Mouse (Mus musculus): ENCODE data around the gene Gprc5c.

Gene Gprc5c

DNA sequence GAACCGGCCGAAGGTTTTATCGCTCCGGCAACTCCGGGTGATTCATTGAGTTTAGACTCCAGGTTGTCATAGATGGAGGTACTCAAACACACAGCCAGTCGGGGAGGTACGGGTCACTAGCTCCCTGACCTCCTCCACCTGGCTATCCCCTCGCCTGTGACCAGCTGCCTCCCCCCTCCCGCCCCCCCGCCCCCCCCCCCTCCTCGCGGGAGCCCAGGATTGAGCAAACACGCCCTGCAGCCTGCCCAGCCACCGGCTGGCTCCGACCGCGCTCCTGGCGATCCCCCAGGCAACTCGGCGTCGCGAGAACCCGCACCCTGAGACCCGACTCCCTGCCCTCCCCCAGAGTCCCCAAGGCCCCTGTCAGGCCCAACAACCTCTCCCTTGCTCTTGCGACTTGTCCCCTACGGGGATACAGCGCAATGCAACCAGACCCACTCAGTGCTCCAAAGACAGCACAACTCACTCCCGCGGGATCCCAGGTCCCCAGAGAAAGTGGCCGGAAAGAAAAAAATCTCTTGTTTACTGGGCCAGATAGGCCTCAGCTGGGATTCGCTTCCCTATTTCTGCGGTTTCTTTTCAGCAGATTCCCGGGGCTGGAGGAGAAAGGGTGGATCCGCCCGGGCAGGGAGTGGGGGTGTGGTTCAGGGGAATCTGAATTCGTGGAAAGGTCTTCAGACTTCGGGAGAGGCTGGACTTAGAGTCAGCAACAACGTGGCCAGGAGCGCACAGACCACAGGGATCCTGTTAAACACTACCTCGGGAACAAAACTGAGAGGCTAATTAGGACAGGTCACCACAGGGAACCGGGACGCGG, at the start of gene Gprc5c:
Gene Gprc5c (plus strand): TSS at position 701 of the 817 bp plus-strand sequence.
- DNase-seq (ENCODE audit: low spot score) = peak; percentile 62

- no peak for DNase-seq (ENCODE audit: low spot score)
These were observed 49.0 kb upstream of the Gprc5c start for GRCm38 (mm10) chr11:114801906-114802305.

DNA sequence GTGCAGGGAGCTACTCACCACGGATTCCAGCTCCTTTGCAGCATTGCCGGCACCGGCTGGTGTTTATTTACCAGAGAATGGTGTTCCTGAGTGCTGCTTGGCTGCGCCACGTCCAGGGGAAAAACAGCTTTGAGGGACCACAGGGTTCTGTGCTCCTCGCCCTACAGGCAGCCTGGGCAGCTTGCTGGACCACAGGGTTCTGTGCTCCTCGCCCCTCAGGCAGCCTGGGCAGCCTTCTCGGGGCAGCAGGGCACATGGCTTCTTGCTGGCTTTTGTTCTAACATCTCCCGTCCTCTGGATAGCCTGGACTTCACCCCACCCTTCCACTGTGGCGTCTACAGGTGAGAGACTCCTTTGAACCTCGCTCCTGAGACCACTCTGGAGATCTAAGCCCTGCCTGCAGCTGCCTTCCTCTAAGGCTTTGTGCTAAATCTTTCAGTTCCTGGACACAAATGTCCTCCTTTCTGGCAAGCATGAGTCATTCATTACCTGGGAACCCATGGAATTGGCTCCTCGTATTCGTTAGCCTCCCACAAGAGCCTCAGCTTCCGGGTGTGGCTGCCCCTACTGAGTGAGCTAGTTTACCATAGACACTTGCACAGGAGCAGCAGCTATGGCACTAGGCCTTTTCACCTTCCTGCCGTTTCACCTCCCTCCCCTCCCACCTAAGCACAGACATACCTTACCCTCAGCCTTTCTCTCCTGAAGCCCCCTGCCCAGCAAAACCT, 48.2 kb upstream of the Gprc5c start:
- DNase-seq (ENCODE audit: low spot score) = no peak

- no peak for DNase-seq (ENCODE audit: low spot score)
These were observed 47.0 kb upstream of the Gprc5c start for GRCm38 (mm10) chr11:114803990-114804389.

GRCm38 (mm10) chr11:114807025-114807424, 43.9 kb upstream of the Gprc5c start:
- DNase-seq (ENCODE audit: low spot score) = no peak

DNA sequence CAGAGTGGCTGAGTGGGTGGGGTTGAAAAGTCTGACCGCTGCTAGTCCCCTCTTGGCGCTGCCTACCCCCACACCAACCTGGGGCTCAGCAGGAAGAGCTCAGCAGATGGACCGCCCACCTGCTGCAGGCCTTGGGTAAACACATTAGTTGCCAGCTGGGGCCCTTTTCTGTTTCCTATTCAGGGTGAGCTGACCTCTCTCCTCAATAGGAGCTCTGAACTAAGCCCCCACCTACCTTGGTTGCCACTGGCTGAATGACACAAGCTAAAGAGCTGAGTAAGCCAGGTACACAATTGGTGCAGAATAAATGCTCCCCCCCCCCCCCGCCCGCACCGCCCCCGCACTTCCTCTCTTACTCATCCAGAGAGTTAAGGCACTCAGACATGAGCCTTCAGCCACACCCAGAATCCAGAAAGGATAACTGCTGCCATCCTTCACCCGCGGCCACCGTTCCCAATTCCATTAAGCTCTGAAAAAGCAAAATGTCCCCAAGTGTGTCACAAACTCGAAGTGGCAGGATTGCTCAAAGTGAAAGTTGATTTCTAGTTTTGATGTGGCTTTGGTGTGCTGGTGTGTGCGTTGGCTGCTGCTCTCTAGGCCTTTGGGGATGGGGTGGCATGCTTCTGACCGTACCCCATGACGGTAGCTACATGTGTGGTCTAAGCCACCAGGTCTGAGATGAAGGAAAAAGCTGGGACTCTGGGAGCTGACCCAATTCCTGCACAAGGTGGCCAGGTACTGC, 43.1 kb upstream of the Gprc5c start:
- DNase-seq (ENCODE audit: low spot score) = no peak

- no peak for DNase-seq (ENCODE audit: low spot score)
These were observed 41.6 kb upstream of the Gprc5c start for GRCm38 (mm10) chr11:114809371-114809770.

- no peak for DNase-seq (ENCODE audit: low spot score)
These were observed 40.6 kb upstream of the Gprc5c start for GRCm38 (mm10) chr11:114810344-114810743.

GRCm38 (mm10) chr11:114812731-114813240, 38.2 kb upstream of the Gprc5c start:
- DNase-seq (ENCODE audit: low spot score) = peak; percentile 98

DNA sequence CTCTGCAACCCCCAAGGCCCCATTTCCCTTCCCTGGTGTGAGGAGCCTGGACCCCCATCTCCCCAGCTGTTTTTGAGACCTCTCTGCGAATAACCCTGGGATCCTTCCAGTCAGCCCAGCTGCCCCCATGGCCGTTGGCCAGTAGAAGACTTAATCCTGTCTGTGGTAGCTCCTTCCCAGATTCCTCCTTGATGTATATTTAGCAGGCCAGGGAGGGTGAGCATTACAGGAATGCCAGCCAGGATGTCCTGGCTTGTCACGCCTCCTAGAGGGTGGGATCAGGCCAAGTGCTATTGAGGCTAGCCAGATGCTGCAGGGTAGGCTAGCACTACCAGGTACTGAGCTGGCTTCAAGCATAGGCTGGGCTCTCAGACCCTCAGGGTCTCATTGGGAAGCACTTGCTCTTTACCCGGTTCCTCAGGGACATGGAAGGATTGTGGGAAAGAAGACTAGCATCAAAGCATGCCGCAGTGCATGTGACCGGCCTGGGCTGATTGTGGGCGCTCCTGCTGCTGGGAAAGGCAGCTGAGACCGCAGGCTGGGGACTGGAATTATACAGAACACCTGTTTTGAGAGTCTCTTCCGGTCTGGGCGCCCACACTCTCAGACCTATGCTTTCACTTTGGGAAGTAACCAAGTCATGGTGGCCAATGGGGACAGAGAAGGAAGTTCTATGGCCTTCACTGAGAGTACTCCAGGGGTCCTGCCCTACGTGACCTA, 35.9 kb upstream of the Gprc5c start:
- no peak for DNase-seq (ENCODE audit: low spot score)

- no peak for DNase-seq (ENCODE audit: low spot score)
These were observed 34.0 kb upstream of the Gprc5c start for GRCm38 (mm10) chr11:114816934-114817333.

- DNase-seq (ENCODE audit: low spot score) = no peak
These were observed 32.8 kb upstream of the Gprc5c start for GRCm38 (mm10) chr11:114818185-114818584.

- DNase-seq (ENCODE audit: low spot score) = no peak
These were observed 31.8 kb upstream of the Gprc5c start for GRCm38 (mm10) chr11:114819110-114819509.

DNA sequence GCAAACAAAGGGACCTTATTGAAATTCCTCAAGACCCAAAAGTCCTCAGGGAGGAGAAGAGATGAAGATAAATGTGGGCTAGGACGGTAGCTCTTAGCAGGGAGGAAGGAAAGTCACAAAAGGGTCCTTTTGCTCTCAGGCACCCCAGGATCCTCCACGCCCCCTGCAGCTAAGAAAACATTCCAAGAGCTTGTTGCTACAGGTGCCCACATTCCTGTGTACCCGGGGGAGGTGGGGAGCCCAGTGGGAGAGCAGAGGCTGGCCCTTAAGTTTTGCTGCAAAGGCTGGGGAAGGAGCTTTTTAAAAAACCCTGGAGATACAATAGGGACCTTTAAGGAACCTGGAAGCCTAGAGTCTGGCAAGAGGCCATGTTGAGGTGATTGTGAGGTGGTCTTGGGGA, 30.5 kb upstream of the Gprc5c start:
- DNase-seq (ENCODE audit: low spot score) = no peak

- no peak for DNase-seq (ENCODE audit: low spot score)
These were observed 29.6 kb upstream of the Gprc5c start for GRCm38 (mm10) chr11:114821325-114821724.

GRCm38 (mm10) chr11:114822727-114823126, 28.2 kb upstream of the Gprc5c start:
- no peak for DNase-seq (ENCODE audit: low spot score)

DNA sequence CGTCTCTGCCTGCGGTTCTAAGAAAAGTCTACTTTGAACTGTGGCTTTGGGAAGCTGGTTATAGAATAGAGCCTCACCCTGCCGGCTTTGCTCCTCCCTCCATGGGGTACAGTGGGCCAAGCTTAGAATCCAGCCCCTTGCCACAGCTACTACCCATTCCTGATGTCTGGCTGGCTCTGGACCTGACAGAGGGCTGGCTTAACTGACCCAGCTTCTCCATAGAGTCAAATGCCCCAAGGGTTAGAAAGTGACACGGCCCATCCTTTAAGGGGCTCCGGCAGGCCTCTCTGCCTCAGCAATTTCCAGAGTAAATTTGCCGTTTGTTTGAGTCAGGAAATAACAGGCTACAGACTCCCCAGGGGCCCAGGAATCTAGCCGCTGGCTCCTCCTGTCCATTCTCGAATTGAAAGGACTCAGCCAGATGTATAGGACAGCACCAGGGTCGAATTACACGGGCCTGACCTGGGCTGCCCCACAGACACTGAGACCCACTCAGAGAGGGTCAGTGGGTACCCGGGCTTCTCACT, 27.7 kb upstream of the Gprc5c start:
- no peak for DNase-seq (ENCODE audit: low spot score)

- no peak for DNase-seq (ENCODE audit: low spot score)
These were observed 24.3 kb upstream of the Gprc5c start for GRCm38 (mm10) chr11:114826686-114827085.

DNA sequence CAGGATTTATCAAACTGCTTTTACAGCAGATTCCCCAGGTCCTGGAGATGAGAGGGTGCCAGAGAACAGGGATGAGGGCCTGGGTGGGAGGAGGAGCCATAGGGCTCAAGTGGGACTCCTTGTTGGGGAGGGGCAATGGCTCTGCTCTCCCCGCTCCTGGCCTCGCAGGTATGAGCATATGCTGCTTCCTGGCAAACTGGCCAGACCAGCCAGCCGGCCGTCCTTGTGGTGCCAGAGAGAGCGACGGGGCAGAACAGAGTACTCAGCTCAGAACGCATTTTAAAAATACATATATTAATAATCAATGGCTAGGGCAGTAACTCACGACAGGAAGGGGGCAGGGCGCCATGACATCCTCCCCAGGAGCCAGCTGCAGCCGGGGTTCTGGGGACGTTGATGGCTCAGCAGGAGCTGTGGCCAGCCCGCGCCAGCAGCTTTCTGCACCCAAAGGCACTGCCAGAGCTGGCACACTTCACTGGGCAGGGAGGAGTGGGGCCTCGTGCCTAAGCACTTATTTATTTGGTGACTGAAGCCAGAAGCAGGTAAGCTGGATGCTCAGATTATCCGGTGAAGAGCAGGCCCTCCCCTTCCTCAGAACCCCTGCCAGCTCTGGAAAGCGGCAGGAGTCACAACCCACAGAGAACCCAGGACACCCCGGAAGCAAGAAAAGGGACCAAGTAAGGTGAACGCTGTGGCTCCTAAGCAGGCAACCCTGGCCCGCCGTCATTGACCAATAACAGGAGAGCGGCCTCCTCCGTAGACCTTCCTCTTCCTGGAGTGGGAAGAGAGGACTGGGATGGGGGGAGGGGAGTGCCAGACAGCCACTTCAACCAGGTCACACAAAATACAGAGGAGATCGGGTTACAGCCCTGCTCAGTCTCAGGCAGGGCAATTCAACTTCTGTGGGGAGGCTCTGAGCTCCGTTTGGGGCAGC, 21.2 kb upstream of the Gprc5c start:
- DNase-seq (ENCODE audit: low spot score) = peak; percentile 62

DNA sequence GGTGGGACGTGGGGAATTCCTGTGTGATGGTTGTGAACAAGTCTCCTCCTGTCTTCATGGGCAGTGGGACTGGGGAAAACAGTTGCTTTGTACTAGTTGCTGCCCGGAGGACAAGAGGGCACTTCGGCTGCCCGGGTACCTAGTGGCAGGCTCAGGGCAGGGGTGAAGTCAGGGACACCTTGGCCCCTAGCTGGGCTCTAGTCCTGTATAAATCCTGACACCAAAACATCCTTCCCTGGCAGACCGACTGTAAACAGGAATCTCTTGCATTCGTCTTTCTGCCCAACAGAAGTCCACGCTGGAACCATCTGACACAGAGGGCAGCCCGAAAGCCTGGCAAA, 20.5 kb upstream of the Gprc5c start:
- no peak for DNase-seq (ENCODE audit: low spot score)

DNA sequence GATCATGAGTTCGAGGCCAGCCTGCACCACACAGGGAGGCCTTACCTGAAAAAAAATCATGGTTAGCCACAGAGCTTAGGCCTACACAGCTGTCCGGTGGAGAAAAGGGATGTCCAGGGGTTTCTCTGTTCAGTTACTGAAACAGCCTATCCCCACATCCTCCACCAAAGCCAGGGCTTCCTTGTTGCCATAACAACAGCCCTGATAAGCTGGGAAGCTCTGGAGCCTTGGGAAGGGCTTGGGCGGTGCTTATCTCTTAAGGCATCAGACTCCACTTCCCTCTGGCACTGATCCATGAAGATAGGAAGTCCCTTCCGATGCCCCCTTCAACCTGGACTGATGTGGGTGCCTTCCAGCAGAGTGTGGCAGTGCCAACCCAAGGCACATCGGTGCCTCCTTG, 17.8 kb upstream of the Gprc5c start:
- no peak for DNase-seq (ENCODE audit: low spot score)

Measured in testis, postnatal 10 days (tissue).